Mouse (Mus musculus) c-Kit-positive CD71-positive TER-119-positive erythroid progenitor cells, embryonic 14.5 days (primary cell): Measurements from ENCODE around the gene Pkd1.

Experiments
- DNase-seq: peaks from one replicate; pipeline ENCODE4 v3.0.0-alpha.2; 2013; ENCODE audit warnings: low spot score

Gene Pkd1

DNA sequence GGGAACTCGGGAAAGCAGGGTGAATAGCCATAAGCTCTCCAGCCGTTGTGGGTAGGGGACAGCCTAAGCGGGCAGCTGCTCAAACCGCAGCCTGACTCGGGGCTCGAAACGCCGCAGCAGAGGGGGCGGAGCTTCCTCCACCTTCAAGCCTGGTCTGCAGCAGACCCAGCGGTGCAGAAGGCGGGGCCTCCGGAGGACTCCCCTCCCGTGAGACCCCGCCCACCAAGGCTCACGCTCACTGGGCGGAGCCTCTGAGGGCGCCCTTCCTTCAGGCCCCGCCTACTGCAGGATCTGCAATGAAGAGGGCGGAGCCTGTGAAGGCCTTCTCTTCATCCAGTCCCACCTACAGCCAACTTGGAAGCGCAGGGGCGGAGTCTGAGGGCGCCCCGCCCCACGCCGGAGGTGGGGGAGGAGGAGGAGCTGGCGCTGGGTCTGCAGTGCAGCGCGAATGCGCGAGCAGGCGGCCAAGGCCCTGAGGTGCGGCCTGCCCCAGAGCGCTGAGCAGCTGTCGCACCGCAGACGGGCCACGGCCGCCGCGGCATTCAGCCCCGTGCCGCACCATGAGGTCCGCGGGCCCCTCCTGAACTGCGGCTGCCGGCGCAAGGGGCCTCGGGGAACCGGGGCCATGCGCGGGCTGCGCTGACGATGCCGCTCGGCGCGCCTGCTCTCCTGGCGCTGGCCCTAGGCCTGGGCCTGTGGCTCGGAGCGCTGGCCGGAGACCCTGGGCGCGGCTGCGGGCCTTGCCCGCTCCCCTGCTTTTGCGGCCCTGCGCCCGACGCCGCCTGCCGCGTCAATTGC, at the start of gene Pkd1:
Gene Pkd1, plus strand, starts transcription at position 217 of the 798 bp plus-strand sequence.
- peak; percentile 100 for DNase-seq

DNA sequence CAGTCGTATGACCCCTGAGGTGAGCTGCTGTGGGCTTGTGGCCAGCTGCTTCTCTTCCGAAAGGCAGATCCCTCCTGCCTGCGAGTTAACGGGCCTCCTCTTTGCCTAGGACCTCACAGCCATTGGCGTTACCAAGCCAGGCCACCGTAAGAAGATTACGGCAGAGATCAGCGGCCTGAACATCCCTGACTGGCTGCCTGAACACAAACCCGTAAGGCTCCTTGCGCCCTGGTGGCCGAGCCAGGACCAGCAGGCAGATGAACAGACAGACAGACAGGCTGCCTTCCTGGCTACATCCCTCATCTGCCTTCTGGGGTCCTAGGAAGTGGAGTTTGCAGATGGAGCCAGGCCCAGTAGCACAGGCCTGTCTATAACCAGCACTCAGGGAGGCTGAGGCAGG, 47.4 kb upstream of the Pkd1 start:
- no peak for DNase-seq

- no peak for DNase-seq
Measured at GRCm38 (mm10) chr17:24504085-24504484, 45.5 kb upstream of the Pkd1 start.

GRCm38 (mm10) chr17:24505286-24505955, 44.2 kb upstream of the Pkd1 start:
- no peak for DNase-seq

DNA sequence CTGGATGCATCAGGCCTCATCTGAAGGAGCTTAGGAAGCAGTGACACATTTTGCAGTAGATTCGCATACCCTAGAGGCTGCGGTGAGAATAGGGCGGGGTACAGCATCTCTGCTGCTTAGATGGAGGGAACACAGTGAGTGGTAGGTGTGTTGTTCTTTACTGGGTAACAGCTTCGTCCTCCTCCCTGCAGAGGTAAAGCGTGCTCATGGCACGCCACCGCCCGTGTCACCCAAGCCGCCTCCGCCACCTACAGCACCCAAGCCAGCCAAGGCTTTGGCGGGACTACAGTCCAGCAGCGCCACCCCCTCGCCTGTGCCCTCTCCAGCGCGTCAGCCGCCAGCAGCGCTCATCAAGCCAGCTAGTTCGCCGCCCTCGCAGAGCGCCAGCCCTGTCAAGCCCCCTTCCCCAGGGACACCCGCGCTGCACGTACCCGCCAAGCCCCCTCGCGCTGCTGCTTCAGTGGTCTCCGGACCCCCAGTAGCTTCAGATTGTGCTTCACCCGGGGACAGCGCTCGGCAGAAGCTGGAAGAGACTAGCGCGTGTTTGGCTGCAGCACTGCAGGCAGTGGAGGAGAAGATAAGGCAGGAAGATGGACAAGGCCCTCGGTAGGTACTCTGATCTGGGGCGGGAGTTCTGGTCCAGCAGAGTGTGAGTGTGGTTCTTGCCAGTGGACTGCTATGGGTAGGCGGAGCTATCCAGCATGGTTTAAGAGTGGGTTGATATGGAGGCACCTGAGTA, 43.1 kb upstream of the Pkd1 start:
- DNase-seq, result no peak

GRCm38 (mm10) chr17:24507129-24507664, 42.4 kb upstream of the Pkd1 start:
- no peak for DNase-seq

DNA sequence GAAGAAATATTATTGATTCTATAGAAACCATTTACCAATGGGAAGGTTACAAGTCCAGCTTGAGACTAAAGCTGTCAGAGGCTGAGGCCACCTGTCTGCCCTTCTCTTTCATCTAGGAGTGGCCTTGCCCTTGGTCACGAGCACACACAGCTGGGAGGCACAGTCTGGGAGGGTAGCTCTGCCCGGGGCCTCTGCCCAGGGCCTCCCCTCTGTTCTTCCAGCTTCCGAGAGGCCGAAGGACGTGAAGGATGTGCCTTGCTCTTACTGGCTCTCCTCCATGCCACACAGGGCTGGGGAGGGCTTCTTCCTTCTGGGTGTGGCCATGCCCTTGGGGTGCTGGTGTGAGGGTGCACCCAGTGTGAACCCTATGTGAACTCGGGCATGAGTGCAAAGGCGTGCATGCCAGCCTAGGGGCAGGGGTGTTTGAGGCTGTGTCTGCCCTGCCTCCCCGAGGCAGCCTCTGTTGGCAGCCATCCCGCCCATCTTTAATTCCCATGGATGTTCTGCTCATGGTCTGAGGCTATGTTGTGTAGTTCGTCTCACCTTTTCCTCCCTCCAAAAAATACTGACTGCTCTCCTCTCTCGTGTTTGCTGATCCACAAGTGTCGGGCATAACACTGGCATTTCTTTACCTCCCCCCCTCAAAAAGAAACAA, 41.7 kb upstream of the Pkd1 start:
- no peak for DNase-seq

GRCm38 (mm10) chr17:24513609-24514008, 36.0 kb upstream of the Pkd1 start:
- no peak for DNase-seq

- DNase-seq, result no peak
Measured at GRCm38 (mm10) chr17:24514270-24515257, 35.1 kb upstream of the Pkd1 start.

DNA sequence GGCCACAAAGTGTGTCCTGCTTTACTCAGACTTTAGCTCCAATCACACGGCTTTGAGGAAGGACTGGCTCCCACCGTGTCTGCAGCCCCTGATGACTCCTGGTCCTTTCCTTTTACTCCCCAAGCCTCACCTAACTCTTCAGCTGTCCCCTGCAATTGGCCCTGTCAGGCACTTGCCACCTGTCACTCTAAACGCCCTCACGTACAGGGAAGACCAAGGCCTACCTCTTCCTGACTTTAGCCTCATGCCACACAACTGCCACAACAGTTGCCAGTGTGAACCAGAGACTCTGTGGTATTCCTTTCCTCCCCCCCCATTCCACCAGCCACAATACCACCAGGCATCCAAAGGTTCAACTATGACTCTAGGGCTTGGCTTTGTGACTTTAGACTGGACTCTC, 29.2 kb upstream of the Pkd1 start:
- no peak for DNase-seq

DNA sequence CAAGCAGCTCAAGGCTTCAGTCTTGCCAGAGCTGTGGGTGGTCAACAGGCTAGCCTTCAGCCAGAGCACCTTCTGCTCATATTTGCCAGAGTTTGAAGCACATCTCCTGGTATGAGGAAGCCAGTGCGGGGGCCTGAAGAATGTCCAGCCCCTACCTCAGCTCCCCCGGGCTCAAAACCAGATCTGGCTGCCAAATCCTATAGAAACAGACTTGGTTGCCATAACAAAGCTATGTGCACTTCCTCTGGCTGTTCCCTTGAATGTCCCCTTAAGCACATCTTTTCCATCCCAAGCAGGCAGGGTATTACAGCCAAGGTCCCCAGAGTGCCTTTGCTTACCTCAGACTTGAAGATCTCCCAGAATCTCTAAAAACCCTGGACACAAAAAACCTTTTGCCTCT, 24.9 kb upstream of the Pkd1 start:
- DNase-seq, result no peak

GRCm38 (mm10) chr17:24527315-24527714, 22.3 kb upstream of the Pkd1 start:
- peak; percentile 36 for DNase-seq

DNA sequence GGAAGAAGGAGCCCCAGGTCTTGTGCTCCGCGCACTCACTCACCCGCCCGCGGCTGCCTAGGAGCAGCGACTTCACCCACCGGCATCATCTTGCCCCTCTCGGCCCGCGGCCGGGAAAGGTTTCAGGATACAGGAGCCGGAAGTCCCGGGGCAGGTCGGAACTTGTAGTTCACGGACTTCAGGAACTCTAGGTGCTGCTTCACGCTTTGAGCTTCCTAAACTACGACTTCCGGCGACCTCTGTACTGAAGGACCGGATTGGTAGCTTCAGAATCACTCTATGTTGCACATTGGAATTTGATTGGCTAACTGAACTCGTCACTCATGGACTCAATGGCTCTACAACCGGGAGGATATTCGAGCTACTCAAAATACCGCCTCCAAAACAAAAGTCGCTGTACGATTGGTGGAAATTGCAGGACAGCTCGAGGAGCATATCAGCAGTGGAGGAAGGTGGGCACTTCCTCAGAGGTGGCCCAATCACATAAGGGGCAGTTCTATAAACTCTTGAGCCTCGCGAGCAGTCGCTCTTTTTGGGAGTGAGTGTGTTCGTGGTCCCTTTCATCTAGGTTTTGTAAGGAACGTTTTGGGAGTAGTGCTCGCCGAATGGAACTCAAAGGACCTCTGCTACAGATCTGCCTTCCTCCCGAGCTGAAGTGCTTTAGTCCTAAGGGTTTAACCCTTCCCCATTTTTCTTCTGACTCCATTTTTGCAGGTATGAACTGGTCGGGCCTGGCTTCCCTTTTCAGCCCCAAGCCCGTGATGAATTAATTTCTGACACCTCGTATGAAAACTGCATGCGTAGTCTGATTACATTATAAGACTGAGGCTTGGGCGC, 21.7 kb upstream of the Pkd1 start, which contains the start of gene Traf7:
Gene Traf7, minus strand, starts transcription at position 216 of the 837 bp plus-strand sequence.
- DNase-seq, result peak; percentile 100

GRCm38 (mm10) chr17:24528560-24528918, 21.1 kb upstream of the Pkd1 start:
- peak; percentile 31 for DNase-seq

- DNase-seq, result peak; percentile 57
Measured at GRCm38 (mm10) chr17:24529007-24529451, 20.6 kb upstream of the Pkd1 start.

GRCm38 (mm10) chr17:24529883-24530282, 19.8 kb upstream of the Pkd1 start:
- DNase-seq, result no peak

- no peak for DNase-seq
Measured at GRCm38 (mm10) chr17:24530361-24531050, 19.1 kb upstream of the Pkd1 start.

DNA sequence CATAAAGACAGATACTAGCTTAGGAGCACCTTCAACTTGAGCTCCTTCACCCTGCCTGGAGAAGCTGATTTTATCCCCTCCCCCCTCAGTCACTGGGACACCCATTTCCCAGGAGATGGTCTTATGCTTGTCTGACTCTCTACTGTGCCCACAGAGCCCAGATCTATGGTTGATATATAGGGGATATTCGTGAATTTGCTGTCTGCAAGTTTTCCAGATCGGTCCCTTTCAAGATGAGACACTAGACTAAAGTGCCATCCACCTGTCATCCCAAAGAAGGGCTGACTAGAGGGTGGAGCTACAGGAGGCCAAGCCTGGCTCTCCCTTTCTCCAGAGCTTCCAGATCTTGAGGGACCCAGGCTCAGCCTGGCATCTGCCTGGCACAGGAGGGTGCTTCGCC, 18.6 kb upstream of the Pkd1 start:
- DNase-seq, result no peak

DNA sequence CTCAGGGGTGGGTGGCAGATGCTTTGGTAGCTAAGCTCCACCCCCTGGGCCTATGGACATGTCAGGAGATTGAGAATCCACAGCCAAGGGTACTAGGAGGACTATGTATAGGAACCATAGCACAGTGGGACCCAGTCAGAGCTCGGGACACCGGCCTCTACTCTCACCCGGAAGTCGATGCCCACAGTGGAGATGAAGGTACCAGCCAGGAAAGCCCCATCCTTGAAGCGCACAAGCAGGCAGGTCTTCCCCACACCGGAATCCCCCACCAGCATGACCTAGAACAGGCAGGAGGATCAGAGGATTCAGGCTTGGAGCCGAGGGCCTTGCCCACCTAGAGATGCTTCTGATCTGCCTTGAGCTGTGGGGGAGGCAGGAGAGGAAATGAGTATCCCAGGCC, 17.6 kb upstream of the Pkd1 start:
- no peak for DNase-seq
